Mouse (Mus musculus) kidney, adult 2 months (tissue): Measurements from ENCODE around the gene Gm5136. TPM values are rescaled to one million over a fixed set of nuclear protein-coding genes. Genes with fewer than 3 reads are reported as not detected.

Experiments used
- DNase-seq: peaks from one replicate; pipeline ENCODE4 v3.0.0; 2021
- H3K27ac ChIP-seq: fragments of 200-500 bp; 2 replicates; pipeline ENCODE4 v1.5.1; 2012; ENCODE audit warnings: low read depth, low read length, control low read depth, inconsistent platforms; ENCODE audit not compliant: insufficient read depth
- H3K27me3 ChIP-seq: fragments of 200-500 bp; replicated peaks from 2 replicates; pipeline ENCODE4 v1.6.1; 2012; ENCODE audit warnings: mild to moderate bottlenecking, moderate library complexity, low read length, inconsistent platforms; ENCODE audit not compliant: control insufficient read depth, insufficient read depth
- H3K36me3 ChIP-seq: fragments of 200-500 bp; 2 replicates; pipeline ENCODE4 v1.6.1; 2012; ENCODE audit warnings: mild to moderate bottlenecking, moderate library complexity, low read length, inconsistent platforms; ENCODE audit not compliant: control insufficient read depth, insufficient read depth
- H3K4me1 ChIP-seq: fragments of 200-500 bp; 2 replicates; pipeline ENCODE4 v1.6.1; 2011; ENCODE audit warnings: low read length; ENCODE audit not compliant: control insufficient read depth, insufficient read depth
- H3K4me3 ChIP-seq: fragments of 200-500 bp; 2 replicates; pipeline ENCODE4 v1.5.1; 2011; ENCODE audit warnings: mild to moderate bottlenecking, low read depth, low read length, control low read depth; ENCODE audit not compliant: insufficient read depth
- CTCF ChIP-seq: fragments of 200-500 bp; conservative IDR thresholded peaks from 2 replicates; pipeline ENCODE4 v1.5.1; 2011; ENCODE audit warnings: low read depth, mild to moderate bottlenecking, control low read depth, low read length, moderate library complexity, mixed read lengths; ENCODE audit not compliant: insufficient read depth, insufficient read length
- POLR2A ChIP-seq: fragments of 200-500 bp; IDR thresholded peaks from one replicate; pipeline ENCODE4 v1.6.1; 2011; ENCODE audit warnings: low read depth, low read length, control low read depth
- WGBS: fragments of 180-500 bp; shearing (Covaris S2); methylation state at CpG from one replicate; pipeline ENCODE4 v1.1.7; 2018; 5-methylcytosine and 5-hydroxymethylcytosine counted together
- polyA plus RNA-seq: library from polyadenylated mRNA; depleted of rRNA; stranded (reverse); fragments of >200 nt; gene quantifications from 2 replicates; pipeline ENCODE4 v1.2.3, GENCODE M21; 2012; rRNA removed

Gene Gm5136
- polyA plus RNA-seq: not detected in 2 replicates

DNA sequence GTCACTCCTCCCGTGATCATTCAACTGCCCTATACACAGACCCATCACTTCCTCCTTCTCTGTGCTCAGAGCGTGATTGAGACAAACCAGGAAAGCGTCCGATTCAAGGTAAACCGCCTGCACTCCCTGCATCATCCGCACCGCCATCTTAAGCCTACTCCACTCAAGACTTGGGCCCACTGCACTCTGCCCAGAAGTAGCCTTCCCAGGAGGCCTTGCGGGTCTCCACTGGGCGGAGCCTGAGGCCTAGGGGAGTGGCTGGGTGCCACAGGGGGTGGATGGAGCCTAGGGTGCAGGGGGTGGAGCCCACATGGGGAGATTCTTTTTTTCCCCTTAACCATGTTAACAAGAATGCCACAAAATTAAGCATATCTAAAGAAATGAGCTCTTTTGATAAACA lies at the start of gene Gm5136:
TSS of gene Gm5136 (minus strand) at position 215 of the 400 bp plus-strand sequence.
- 95% methylated on average over 9 of the region's 9 CpGs for WGBS

DNA sequence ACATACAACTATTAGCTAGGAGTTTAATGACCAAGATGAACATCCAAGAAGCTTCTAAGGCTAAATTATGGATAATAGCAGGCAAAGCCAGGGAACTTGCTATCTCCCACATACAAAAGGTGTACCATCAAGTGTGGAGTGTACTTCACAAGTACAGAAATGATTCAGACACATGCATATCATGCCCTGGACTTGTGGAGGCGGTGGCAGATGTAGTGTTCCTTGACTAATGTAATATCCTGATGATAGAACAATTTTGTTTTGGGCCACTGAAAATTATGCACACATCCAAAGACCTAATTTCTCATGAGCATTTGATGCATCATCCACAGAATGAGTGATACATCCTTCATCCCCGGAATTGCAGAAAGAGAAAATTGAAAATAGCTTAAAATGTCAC lies 43.8 kb upstream of the Gm5136 start:
- H3K4me1 ChIP-seq: no peaks in the 10 kb centered on the region
- DNase-seq: no peak
- no peak overlapping the region for H3K4me3 ChIP-seq
- 82% methylated on average over 2 of the region's 2 CpGs for WGBS
- no peak overlapping the region for H3K27ac ChIP-seq
- H3K36me3 ChIP-seq: no peaks in the 10 kb centered on the region
- H3K27me3 ChIP-seq: no peaks in the 10 kb centered on the region
- TF ChIP-seq POLR2A (no peak), CTCF (no peak)

More for the DNA sequence above, at the start of gene Gm5136:
- no peak for DNase-seq
- H3K27ac ChIP-seq: no peak within 1 kb of the TSS
- no peaks in the 10 kb centered on the region for H3K36me3 ChIP-seq
- H3K4me3 ChIP-seq: no peak within 1 kb of the TSS
- no peaks in the 10 kb centered on the region for H3K27me3 ChIP-seq
- TF ChIP-seq POLR2A (no peak), CTCF (no peak)
- no peaks in the 10 kb centered on the region for H3K4me1 ChIP-seq

DNA sequence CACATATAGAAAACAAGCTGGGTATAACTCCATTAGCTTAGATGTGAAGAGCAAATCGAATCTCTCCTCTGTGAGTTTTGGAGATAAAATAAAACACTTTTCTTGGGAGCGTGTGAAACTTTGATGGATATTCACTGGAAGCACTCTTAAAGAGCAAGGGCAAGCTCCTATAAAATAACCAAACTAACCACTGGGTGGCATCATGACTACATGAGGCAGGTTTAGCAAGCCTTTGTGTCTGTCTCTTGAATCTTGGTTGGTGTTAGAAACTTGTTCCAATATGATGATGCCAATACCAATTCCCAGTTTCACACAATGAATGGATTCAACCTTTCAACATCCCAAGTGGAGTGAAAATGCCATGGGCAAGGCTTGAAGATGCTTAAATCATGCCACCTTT lies 34.0 kb upstream of the Gm5136 start:
- Histone ChIP-seq H3K27ac (no peak overlapping the region), H3K36me3 (no peaks in the 10 kb centered on the region), H3K4me1 (no peaks in the 10 kb centered on the region), H3K4me3 (no peak overlapping the region), H3K27me3 (no peaks in the 10 kb centered on the region)
- WGBS: 38% methylated on average over 2 of the region's 2 CpGs
- DNase-seq: peak; percentile 19
- peak; percentile 32; the same call in 1 of the 2 replicates for TF ChIP-seq CTCF
- no peak for TF ChIP-seq POLR2A

DNA sequence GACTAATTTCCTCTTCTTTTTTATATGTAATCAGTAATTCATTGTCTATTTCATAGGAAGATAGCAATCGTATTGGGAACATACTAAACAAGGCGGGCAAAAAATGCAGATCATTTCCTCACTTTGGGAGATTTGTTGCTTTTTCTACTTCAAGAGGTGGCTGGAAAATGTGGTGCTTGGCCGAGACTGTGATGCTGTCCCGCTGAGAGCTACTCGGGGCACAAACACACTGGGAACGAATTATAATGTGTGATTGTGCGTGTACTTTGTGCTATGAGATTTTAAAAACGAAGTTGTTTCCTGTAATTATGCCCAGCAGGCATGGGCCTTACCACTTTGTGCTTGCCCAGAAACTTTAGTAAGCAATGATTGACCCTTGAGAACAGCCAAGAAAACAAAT lies 29.0 kb upstream of the Gm5136 start:
- no peak overlapping the region for H3K27ac ChIP-seq
- no peaks in the 10 kb centered on the region for H3K27me3 ChIP-seq
- H3K4me3 ChIP-seq: no peak overlapping the region
- no peak for DNase-seq
- WGBS: 62% methylated on average over 8 of the region's 8 CpGs
- H3K36me3 ChIP-seq: no peaks in the 10 kb centered on the region
- no peaks in the 10 kb centered on the region for H3K4me1 ChIP-seq
- TF ChIP-seq POLR2A (no peak), CTCF (no peak)

DNA sequence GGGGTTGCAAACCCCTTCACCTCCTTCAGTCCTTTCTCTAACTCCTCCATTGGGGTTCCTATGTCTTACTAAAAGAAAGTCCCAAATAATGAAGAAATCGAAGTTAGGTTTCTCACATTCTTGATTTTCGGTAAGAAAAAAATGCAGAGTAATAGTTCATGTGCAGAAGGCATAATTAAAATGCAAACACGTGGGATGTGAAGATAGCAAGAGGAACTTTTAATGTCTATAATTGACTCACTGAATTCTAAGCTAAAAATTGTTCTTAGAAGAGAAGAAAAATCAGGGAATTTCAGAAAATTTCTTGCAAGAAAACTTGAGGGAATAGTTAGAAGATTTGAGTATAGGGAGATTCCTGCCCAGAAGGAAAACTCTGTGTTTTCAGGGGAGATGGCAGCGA lies 26.4 kb upstream of the Gm5136 start:
- Histone ChIP-seq H3K4me3 (no peak overlapping the region), H3K36me3 (no peaks in the 10 kb centered on the region), H3K4me1 (no peaks in the 10 kb centered on the region), H3K27me3 (no peaks in the 10 kb centered on the region), H3K27ac (no peak overlapping the region)
- 88% methylated on average over 4 of the region's 4 CpGs for WGBS
- no peak for DNase-seq
- TF ChIP-seq POLR2A (no peak), CTCF (no peak)

DNA sequence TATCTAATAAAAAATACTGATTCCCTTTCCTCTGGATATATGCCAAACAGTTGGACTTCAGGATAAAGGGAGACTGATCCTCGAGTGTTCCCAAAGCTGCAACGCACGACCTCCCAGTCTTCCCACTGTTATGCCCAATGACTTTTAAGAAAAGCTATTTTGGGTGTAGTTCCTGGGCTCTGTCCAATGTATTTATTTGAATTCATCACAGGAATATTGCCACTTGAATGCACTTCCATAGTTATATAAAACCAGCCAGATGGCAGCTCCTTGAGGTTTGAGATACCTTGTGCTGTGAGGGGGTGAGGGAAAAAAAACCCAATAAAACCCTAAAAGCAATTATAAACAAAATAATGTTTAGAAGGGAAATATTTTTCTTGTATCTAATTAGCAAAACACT lies 24.9 kb upstream of the Gm5136 start:
- WGBS: 82% methylated on average over 3 of the region's 3 CpGs
- TF ChIP-seq CTCF: no peak
- no peak for TF ChIP-seq POLR2A
- no peaks in the 10 kb centered on the region for H3K27me3 ChIP-seq
- H3K4me3 ChIP-seq: no peak overlapping the region
- no peak for DNase-seq
- no peaks in the 10 kb centered on the region for H3K4me1 ChIP-seq
- no peak overlapping the region for H3K27ac ChIP-seq
- no peaks in the 10 kb centered on the region for H3K36me3 ChIP-seq

DNA sequence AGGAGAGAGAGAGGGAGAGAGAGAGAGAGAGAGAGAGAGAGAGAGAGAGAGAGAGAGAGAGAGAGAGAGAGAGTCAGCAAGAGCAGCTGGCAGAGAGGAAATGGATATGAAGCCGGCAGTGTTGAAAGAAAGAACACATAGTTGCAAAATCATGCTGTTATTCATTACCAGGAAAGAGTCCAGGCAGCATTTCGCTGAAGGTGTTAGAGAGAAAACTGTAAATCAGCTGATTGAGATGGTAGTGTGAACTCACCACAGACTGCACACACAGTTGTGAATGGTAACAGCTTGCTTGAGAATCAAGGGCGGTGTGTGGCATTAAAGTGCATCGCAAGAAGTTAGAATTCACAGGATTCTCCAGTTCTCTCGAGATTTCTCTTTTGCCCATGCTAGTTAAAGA lies 10.6 kb upstream of the Gm5136 start:
- no peaks in the 10 kb centered on the region for H3K4me1 ChIP-seq
- DNase-seq: peak; percentile 49
- no peak overlapping the region for H3K4me3 ChIP-seq
- no peaks in the 10 kb centered on the region for H3K36me3 ChIP-seq
- H3K27ac ChIP-seq: no peak overlapping the region
- no peak for TF ChIP-seq POLR2A
- TF ChIP-seq CTCF: no peak
- H3K27me3 ChIP-seq: no peaks in the 10 kb centered on the region
- 36% methylated on average over 5 of the region's 5 CpGs for WGBS

DNA sequence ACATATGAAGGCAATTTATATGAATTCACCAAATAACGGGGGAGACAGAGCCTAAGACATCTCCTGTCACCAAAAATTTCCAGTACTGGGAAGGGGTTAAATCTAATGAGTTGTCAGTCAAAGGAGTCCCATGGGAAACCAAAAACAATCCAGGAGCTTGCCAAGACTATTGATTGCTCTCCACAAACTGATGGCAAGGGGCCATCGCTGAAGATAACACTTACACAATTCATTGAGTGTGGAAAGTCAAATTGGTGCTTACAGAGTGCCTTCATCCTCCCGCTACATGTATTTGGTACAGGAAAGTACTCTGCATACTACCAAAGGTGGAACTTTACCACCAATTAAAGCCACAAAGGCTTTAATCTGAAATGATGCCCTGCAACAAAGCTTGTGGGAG lies 5.7 kb upstream of the Gm5136 start:
- TF ChIP-seq POLR2A: no peak
- TF ChIP-seq CTCF: no peak
- Histone ChIP-seq H3K4me3 (no peak overlapping the region), H3K27ac (no peak overlapping the region), H3K27me3 (no peaks in the 10 kb centered on the region), H3K4me1 (no peaks in the 10 kb centered on the region), H3K36me3 (no peaks in the 10 kb centered on the region)
- DNase-seq: no peak
- WGBS: 96% methylated on average over 3 of the region's 3 CpGs
